Mouse (Mus musculus) forebrain, embryonic 11.5 days (tissue): ENCODE data around the gene Rps6. TPM values are rescaled to one million over a fixed set of nuclear protein-coding genes. Genes with fewer than 3 reads are reported as not detected.

Experiments used
- ATAC-seq: fragments of 200-750 bp; cut with Nextera tagmentation; replicated peaks from 2 replicates; pipeline ENCODE4 v1.8.0; 2017; ENCODE audit warnings: moderate TSS enrichment; ENCODE audit not compliant: low FRiP score
- DNase-seq: peaks from one replicate; pipeline ENCODE4 v3.0.0-alpha.2; 2017; ENCODE audit warnings: low spot score
- H3K27ac ChIP-seq: fragments of 300-500 bp; sonication (generic); 2 replicates; pipeline ENCODE4 v1.5.1; 2014; ENCODE audit warnings: low read depth, low read length
- H3K27me3 ChIP-seq: fragments of 300-500 bp; sonication (generic); 2 replicates; pipeline ENCODE4 v1.6.1; 2014; ENCODE audit warnings: mild to moderate bottlenecking, low read length, mixed read lengths; ENCODE audit not compliant: control insufficient read depth, insufficient read depth
- H3K36me3 ChIP-seq: fragments of 300-500 bp; sonication (generic); 2 replicates; pipeline ENCODE4 v1.6.1; 2014; ENCODE audit warnings: mild to moderate bottlenecking, low read length, moderate library complexity, mixed read lengths; ENCODE audit not compliant: control insufficient read depth, insufficient read depth
- H3K4me1 ChIP-seq: fragments of 300-500 bp; sonication (generic); replicated peaks from 2 replicates; pipeline ENCODE4 v1.6.1; 2014; ENCODE audit warnings: low read length, mixed read lengths; ENCODE audit not compliant: control insufficient read depth, insufficient read depth
- H3K4me2 ChIP-seq: fragments of 300-500 bp; sonication (generic); 2 replicates; pipeline ENCODE4 v1.6.1; 2014; ENCODE audit warnings: low read depth, mild to moderate bottlenecking, low read length, moderate library complexity, mixed read lengths; ENCODE audit not compliant: severe bottlenecking
- H3K4me3 ChIP-seq: fragments of 300-500 bp; sonication (generic); 2 replicates; pipeline ENCODE4 v1.5.1; 2014; ENCODE audit warnings: low read depth, low read length
- H3K9ac ChIP-seq: fragments of 300-500 bp; sonication (generic); 2 replicates; pipeline ENCODE4 v1.6.1; 2014; ENCODE audit warnings: low read length
- H3K9me3 ChIP-seq: fragments of 300-500 bp; sonication (generic); 2 replicates; pipeline ENCODE4 v1.6.1; 2016; ENCODE audit warnings: low read length, mixed read lengths; ENCODE audit not compliant: control insufficient read depth
- WGBS: fragments of 180-500 bp; shearing (Covaris S2); extraction: QIAGEN DNeasy Blood & Tissue Kit; methylation state at CpG from one replicate; pipeline ENCODE4 v1.1.7; 2014; 5-methylcytosine and 5-hydroxymethylcytosine counted together
- polyA plus RNA-seq: library from polyadenylated mRNA; unstranded; fragments of >200 nt; fragmentation: Nextera tagmentation; extraction: Ambion mirVana; gene quantifications from 2 replicates; pipeline ENCODE4 v1.2.1, GENCODE M21; 2014

Rps6 gene
- polyA plus RNA-seq, 1 experiment from 2014 or later: 656 TPM

DNA sequence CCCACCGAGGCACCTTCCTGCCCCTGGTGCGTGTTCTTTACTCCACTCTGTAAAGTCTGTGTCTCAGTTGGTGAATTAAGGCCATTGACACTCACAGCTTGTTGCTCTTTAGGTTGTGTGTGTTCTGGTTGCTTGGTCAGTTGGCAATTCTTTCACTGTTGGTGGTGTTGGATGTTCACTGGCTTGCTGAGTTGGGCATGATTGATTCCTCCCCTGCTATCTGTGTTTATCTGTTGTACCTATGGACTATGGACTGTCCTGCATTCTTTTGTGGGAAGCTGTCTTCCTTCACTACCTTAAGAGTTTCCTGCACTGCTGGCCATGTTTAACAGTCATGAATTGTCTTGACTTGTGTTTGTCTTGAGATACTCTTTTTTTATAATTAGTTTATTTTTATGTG, 25.3 kb downstream of the Rps6 start:
- Histone ChIP-seq H3K4me2 (no peak overlapping the region), H3K9me3 (no peaks in the 10 kb centered on the region), H3K27ac (no peak overlapping the region), H3K27me3 (no peaks in the 10 kb centered on the region), H3K36me3 (peaks cover 6% of the 10 kb centered on the region; the same call in 1 of the 2 replicates), H3K4me3 (no peak overlapping the region), H3K9ac (no peak overlapping the region), H3K4me1 (no peaks in the 10 kb centered on the region)
- 94% methylated on average over 2 of the region's 2 CpGs for WGBS
- DNase-seq: no peak
- ATAC-seq: no peak

DNA sequence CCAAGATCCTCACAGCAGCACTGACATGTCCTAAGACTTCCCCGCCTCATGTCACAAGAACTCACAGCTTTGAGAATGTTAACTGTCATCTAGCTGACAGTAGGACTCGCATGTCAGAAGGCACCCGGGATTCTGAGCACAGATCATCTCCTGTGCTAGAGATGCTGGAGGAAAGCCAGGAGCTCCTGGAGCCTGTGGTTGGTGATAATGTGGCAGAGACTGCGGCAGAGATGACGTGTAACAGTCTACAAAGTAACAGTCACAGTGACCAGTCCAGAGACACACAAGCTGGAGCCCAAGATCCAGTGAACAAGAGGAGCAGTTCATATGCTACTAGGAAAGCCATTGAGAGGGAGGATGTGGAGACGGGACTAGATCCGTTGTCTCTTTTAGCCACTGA, 32.1 kb downstream of the Rps6 start:
- Histone ChIP-seq H3K27ac (no peak overlapping the region), H3K4me2 (no peak overlapping the region), H3K27me3 (no peaks in the 10 kb centered on the region), H3K4me3 (no peak overlapping the region), H3K4me1 (no peaks in the 10 kb centered on the region), H3K9ac (no peak overlapping the region), H3K9me3 (no peaks in the 10 kb centered on the region), H3K36me3 (peaks cover 7% of the 10 kb centered on the region; the same call in 1 of the 2 replicates)
- DNase-seq: no peak
- WGBS: 92% methylated on average over 7 of the region's 7 CpGs
- no peak for ATAC-seq

- no peaks in the 10 kb centered on the region for H3K4me1 ChIP-seq
- no peaks in the 10 kb centered on the region for H3K9me3 ChIP-seq
- peak; percentile 65 for DNase-seq
- H3K27ac ChIP-seq: no peak overlapping the region
- no peak for ATAC-seq
- peaks cover 3% of the 10 kb centered on the region; the same call in 1 of the 2 replicates for H3K36me3 ChIP-seq
- H3K4me2 ChIP-seq: no peak overlapping the region
- H3K4me3 ChIP-seq: no peak overlapping the region
- H3K9ac ChIP-seq: no peak overlapping the region
- 82% methylated on average over 2 of the region's 2 CpGs for WGBS
- H3K27me3 ChIP-seq: no peaks in the 10 kb centered on the region
Observed at GRCm38 (mm10) chr4:86823169-86823568, 34.0 kb downstream of the Rps6 start.

- Histone ChIP-seq H3K36me3 (no peaks in the 10 kb centered on the region), H3K27ac (no peak overlapping the region), H3K4me3 (no peak overlapping the region), H3K4me1 (no peaks in the 10 kb centered on the region), H3K4me2 (no peak overlapping the region), H3K9ac (no peak overlapping the region), H3K9me3 (no peaks in the 10 kb centered on the region), H3K27me3 (no peaks in the 10 kb centered on the region)
- ATAC-seq (no peak), DNase-seq (no peak)
- WGBS: 93% methylated on average over 2 of the region's 3 CpGs
Observed at GRCm38 (mm10) chr4:86814850-86815249, 42.4 kb downstream of the Rps6 start.

- H3K36me3 ChIP-seq: no peaks in the 10 kb centered on the region
- no peaks in the 10 kb centered on the region for H3K27me3 ChIP-seq
- no peak for ATAC-seq
- H3K4me1 ChIP-seq: no peaks in the 10 kb centered on the region
- no peak overlapping the region for H3K4me3 ChIP-seq
- no peak overlapping the region for H3K27ac ChIP-seq
- H3K4me2 ChIP-seq: no peak overlapping the region
- no peak overlapping the region for H3K9ac ChIP-seq
- no peaks in the 10 kb centered on the region for H3K9me3 ChIP-seq
- 53% methylated on average over 2 of the region's 2 CpGs for WGBS
- DNase-seq: no peak
Observed at GRCm38 (mm10) chr4:86810604-86811003, 46.6 kb downstream of the Rps6 start.

Other genes starting within 250 kb of the Rps6 start
- 30.6 and 32.9 TPM in 2 replicates for gene Haus6, start 245.4 kb downstream of the Rps6 start, polyA plus RNA-seq
- gene Plin2, start 187.4 kb downstream of the Rps6 start, polyA plus RNA-seq: 60.5 and 66.9 TPM in 2 replicates
- gene Dennd4c, start 108.9 kb downstream of the Rps6 start, polyA plus RNA-seq: 5.8 and 8.2 TPM in 2 replicates
- gene Acer2, start 17.0 kb upstream of the Rps6 start, polyA plus RNA-seq: 8.4 and 8.7 TPM in 2 replicates